Mouse (Mus musculus): ENCODE data around the gene Lrg1.

Gene Lrg1

GRCm38 (mm10) chr17:56077523-56077922 is 44.3 kb downstream of the Lrg1 start:
- no peak for DNase-seq (ENCODE audit: low spot score in 2 of 2)

GRCm38 (mm10) chr17:56074827-56075208 is 47.0 kb downstream of the Lrg1 start, which contains the start of gene Ubxn6:
Gene Ubxn6, minus strand, starts transcription at chr17:56075028.
- DNase-seq (ENCODE audit: low spot score in 2 of 2): peak; percentile 95 to 97

DNA sequence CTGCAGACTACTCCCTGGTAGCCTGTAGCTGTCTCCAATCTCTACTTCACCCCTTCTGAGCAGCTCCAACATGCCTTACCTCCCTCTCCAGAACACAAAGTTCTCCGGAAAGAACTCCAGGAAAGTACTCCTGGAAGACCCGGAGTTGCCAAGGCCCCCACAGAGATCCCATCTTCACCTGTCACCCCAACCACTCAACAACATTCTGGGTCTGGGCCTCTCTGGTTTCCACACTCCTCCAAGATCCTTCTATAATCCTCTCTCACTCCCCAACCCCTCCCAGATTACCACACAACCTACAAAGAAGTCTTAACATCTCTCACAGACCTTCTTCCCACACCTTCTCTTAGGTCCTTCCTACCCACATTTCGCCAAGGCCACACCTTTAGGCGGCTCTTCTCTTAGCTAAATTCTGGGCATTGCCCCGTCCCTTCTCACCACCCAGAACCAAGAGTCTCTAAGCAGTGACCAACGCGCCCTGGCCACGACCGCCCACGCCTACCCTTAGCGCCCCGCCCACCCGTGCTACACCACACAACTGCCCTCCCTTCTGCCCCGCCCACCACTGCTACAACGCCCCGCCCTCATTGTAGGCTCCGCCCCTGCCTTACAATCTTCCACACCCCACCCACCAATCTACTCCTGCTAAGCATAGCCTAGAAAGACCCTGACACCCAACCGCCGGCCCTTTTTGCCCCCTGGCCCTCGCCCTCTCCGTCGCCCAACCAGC is 47.5 kb downstream of the Lrg1 start:
- DNase-seq (ENCODE audit: low spot score in 2 of 2): peak; percentile 73 to 81

DNA sequence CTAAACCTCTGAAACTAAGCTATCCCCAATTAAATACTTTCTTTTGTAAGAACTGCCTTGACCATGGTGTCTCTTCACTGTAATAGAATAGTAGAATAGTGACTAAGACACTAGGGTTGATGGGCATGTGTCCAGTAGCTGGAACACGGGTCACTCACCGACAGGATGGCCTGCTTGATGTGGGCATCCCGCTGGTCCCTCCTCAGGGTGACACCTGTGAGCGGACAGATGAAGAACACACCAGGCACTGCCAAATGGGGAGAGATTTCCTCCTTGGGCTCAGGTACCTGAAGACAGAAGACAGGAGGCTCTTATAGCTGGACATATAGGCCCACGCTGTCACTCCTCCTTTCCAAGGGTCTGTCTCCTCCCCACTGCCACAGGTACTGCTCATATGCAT is 49.6 kb downstream of the Lrg1 start:
- DNase-seq (ENCODE audit: low spot score in 2 of 2): no peak

DNA sequence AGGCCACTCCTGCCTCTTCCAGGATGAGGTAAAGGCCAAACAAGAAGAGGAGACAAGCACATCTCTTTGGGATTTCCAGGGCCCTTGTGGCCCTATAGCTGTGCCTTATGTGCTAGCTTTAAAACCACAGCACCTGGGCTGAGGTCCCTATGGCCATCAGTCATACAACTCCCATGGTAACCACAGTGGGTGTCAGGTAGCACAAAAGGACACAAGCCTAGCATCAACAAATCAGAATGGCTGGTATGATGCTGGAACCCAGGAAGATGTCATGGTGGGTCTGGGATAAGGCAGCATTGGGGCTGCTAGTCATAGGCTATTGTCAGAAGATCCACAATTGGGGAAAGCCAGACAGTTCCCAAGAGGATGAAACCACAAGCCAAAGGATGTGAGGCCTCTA is 50.7 kb downstream of the Lrg1 start:
- DNase-seq (ENCODE audit: low spot score in 2 of 2): no peak
